Mouse (Mus musculus): Measurements from ENCODE around the gene Tmem176a. TPM values are rescaled to one million over a fixed set of nuclear protein-coding genes. Genes with fewer than 3 reads are reported as not detected.
"Not testable (repeated sequence)": the region's sequence is repeated elsewhere in the genome, so short reads cannot be mapped to it uniquely, and the experiment has no call there.

Gene Tmem176a
- total RNA-seq, 2 experiments from 2014 or later: 18.7 to 23.8 TPM

- no peak for DNase-seq
- intact Hi-C loops (cut with DNase I): no loop called here
Measured at GRCm38 (mm10) chr6:48838321-48839080, 2.2 kb upstream of the Tmem176a start.

- DNase-seq: peak; percentile 90 to 95
- intact Hi-C loops (cut with DNase I): no loop called here
Measured at GRCm38 (mm10) chr6:48840973-48841625, 380 bp downstream of the Tmem176a start, which contains the start of gene Tmem176b. Tmem176b (minus strand) TSS chr6:48841496.

- intact Hi-C loops (cut with DNase I): no loop called here
- DNase-seq: peak; percentile 35 to 47
Measured at GRCm38 (mm10) chr6:48842111-48842842, 1.6 kb downstream of the Tmem176a start.

- no peak for DNase-seq
Measured at GRCm38 (mm10) chr6:48845086-48845485, 4.4 kb downstream of the Tmem176a start.

GRCm38 (mm10) chr6:48851820-48852491 is 11.2 kb downstream of the Tmem176a start:
- intact Hi-C loops (cut with DNase I): no loop called here
- DNase-seq: peak; percentile 50 to 61

More at GRCm38 (mm10) chr6:48845086-48845485, 4.4 kb downstream of the Tmem176a start:
- intact Hi-C loops (cut with DNase I): no loop called here

- intact Hi-C loops (cut with DNase I): loop anchor here (1.0 kb wide), 1 partner anchor 36 kb away; no protein-coding TSS in a partner anchor
- no peak for DNase-seq
Measured at GRCm38 (mm10) chr6:48854155-48854554, 13.4 kb downstream of the Tmem176a start.

- no peak for DNase-seq
- intact Hi-C loops (cut with DNase I): loop anchor here (1.0 to 5.0 kb wide), 3 partner anchors 39 to 210 kb away; partner anchors contain the start of gene Gimap8
Measured at GRCm38 (mm10) chr6:48857613-48858302, 17.0 kb downstream of the Tmem176a start.

GRCm38 (mm10) chr6:48860130-48860815 is 19.6 kb downstream of the Tmem176a start:
- intact Hi-C loops (cut with DNase I): no loop called here

GRCm38 (mm10) chr6:48860851-48861250 is 20.1 kb downstream of the Tmem176a start:
- intact Hi-C loops (cut with DNase I): no loop called here
- DNase-seq: no peak

More at GRCm38 (mm10) chr6:48860130-48860815, 19.6 kb downstream of the Tmem176a start:
- peak; percentile 43 to 64 for DNase-seq

- no peak for DNase-seq
- intact Hi-C loops (cut with DNase I): no loop called here
Measured at GRCm38 (mm10) chr6:48861616-48862280, 21.0 kb downstream of the Tmem176a start.

- no peak for DNase-seq
- intact Hi-C loops (cut with DNase I): no loop called here
Measured at GRCm38 (mm10) chr6:48862816-48863215, 22.1 kb downstream of the Tmem176a start.

GRCm38 (mm10) chr6:48863488-48863887 is 22.8 kb downstream of the Tmem176a start:
- intact Hi-C loops (cut with DNase I): no loop called here
- DNase-seq: no peak

- no peak for DNase-seq
- intact Hi-C loops (cut with DNase I): no loop called here
Measured at GRCm38 (mm10) chr6:48864181-48864580, 23.5 kb downstream of the Tmem176a start.

GRCm38 (mm10) chr6:48864723-48865122 is 24.0 kb downstream of the Tmem176a start:
- DNase-seq: no peak
- intact Hi-C loops (cut with DNase I): no loop called here

- intact Hi-C loops (cut with DNase I): no loop called here
- DNase-seq: no peak
Measured at GRCm38 (mm10) chr6:48865152-48865745, 24.5 kb downstream of the Tmem176a start.

GRCm38 (mm10) chr6:48866355-48866950 is 25.7 kb downstream of the Tmem176a start:
- intact Hi-C loops (cut with DNase I); DNase-seq: not testable (repeated sequence)

- no peak for DNase-seq
- intact Hi-C loops (cut with DNase I): no loop called here
Measured at GRCm38 (mm10) chr6:48867158-48867557, 26.4 kb downstream of the Tmem176a start.

- DNase-seq: no peak
- intact Hi-C loops (cut with DNase I): no loop called here
Measured at GRCm38 (mm10) chr6:48869774-48870173, 29.1 kb downstream of the Tmem176a start.
